Mouse (Mus musculus) cerebellum, adult 18-20 months (tissue): ENCODE data around the gene Zc3h4.
"Not testable (repeated sequence)": the region's sequence is repeated elsewhere in the genome, so short reads cannot be mapped to it uniquely, and the experiment has no call there.

Experiments
- DNase-seq, 2 experiments: peaks; one replicate each; pipeline ENCODE4 v3.0.0; 2021

The Zc3h4 gene

GRCm38 (mm10) chr7:16400689-16401611, at the start of gene Zc3h4:
Zc3h4 (plus strand) TSS chr7:16400910.
- DNase-seq, result peak; percentile 88 to 89

- no peak for DNase-seq
Observed at GRCm38 (mm10) chr7:16355854-16356594, 44.7 kb upstream of the Zc3h4 start.

- no peak for DNase-seq
Observed at GRCm38 (mm10) chr7:16357602-16358001, 43.1 kb upstream of the Zc3h4 start.

- DNase-seq, result no peak
Observed at GRCm38 (mm10) chr7:16364319-16364718, 36.4 kb upstream of the Zc3h4 start.

- DNase-seq, result no peak
Observed at GRCm38 (mm10) chr7:16364901-16365500, 35.7 kb upstream of the Zc3h4 start.

GRCm38 (mm10) chr7:16366133-16366646, 34.5 kb upstream of the Zc3h4 start:
- no peak for DNase-seq

GRCm38 (mm10) chr7:16366669-16367068, 34.0 kb upstream of the Zc3h4 start:
- DNase-seq, result no peak

- DNase-seq, result no peak
Observed at GRCm38 (mm10) chr7:16368835-16369234, 31.9 kb upstream of the Zc3h4 start.

GRCm38 (mm10) chr7:16370596-16370995, 30.1 kb upstream of the Zc3h4 start:
- DNase-seq, result no peak

GRCm38 (mm10) chr7:16373719-16374118, 27.0 kb upstream of the Zc3h4 start:
- DNase-seq, result no peak

GRCm38 (mm10) chr7:16374989-16375388, 25.7 kb upstream of the Zc3h4 start:
- no peak for DNase-seq

GRCm38 (mm10) chr7:16376505-16376904, 24.2 kb upstream of the Zc3h4 start:
- DNase-seq, result peak; percentile 38 to 52

GRCm38 (mm10) chr7:16387160-16388041, 13.3 kb upstream of the Zc3h4 start, which contains the start of gene Sae1:
Sae1 (minus strand) TSS chr7:16387806.
- DNase-seq, result peak; percentile 97 to 98

GRCm38 (mm10) chr7:16389942-16390341, 10.8 kb upstream of the Zc3h4 start:
- DNase-seq, result not testable (repeated sequence)

GRCm38 (mm10) chr7:16392923-16393322, 7.8 kb upstream of the Zc3h4 start:
- DNase-seq, result no peak

GRCm38 (mm10) chr7:16395944-16396343, 4.8 kb upstream of the Zc3h4 start:
- peak; percentile 48 to 68 for DNase-seq

- DNase-seq, result no peak
Observed at GRCm38 (mm10) chr7:16397465-16397864, 3.2 kb upstream of the Zc3h4 start.

- no peak for DNase-seq
Observed at GRCm38 (mm10) chr7:16398387-16399050, 2.2 kb upstream of the Zc3h4 start.

GRCm38 (mm10) chr7:16399098-16399819, 1.5 kb upstream of the Zc3h4 start:
- peak; percentile 93 to 94 for DNase-seq

GRCm38 (mm10) chr7:16399820-16400688, 656 bp upstream of the Zc3h4 start:
- peak; percentile 99 for DNase-seq
